Mouse (Mus musculus) ovary, adult 18-20 months (tissue): Measurements from ENCODE around the gene Cd300lf.

Experiments used
- DNase-seq: peaks from one replicate; pipeline ENCODE4 v3.0.0; 2022; ENCODE audit warnings: low spot score, mixed read lengths

Gene Cd300lf

DNA sequence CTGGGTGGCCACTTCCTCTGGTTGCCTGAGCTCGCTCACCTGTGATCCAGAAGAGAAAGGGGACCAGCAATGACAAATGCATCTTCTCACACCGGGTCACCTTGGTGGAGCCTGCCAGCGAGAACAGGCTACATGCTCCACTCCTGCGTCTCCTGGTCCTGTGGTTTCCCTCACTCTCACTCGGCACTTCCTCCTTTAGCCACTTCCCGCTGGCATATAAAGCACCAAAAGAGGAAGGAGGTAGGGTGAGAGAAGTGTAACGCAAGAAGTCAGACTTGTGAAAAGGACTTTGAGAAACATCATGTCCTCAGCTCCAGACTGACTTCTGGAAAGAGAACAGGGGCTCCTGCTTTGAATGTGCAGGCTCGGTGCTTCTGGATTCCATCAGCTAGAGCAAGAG, at the start of gene Cd300lf:
Cd300lf (minus strand) TSS at position 193 of the 400 bp plus-strand sequence.
- no peak for DNase-seq

DNA sequence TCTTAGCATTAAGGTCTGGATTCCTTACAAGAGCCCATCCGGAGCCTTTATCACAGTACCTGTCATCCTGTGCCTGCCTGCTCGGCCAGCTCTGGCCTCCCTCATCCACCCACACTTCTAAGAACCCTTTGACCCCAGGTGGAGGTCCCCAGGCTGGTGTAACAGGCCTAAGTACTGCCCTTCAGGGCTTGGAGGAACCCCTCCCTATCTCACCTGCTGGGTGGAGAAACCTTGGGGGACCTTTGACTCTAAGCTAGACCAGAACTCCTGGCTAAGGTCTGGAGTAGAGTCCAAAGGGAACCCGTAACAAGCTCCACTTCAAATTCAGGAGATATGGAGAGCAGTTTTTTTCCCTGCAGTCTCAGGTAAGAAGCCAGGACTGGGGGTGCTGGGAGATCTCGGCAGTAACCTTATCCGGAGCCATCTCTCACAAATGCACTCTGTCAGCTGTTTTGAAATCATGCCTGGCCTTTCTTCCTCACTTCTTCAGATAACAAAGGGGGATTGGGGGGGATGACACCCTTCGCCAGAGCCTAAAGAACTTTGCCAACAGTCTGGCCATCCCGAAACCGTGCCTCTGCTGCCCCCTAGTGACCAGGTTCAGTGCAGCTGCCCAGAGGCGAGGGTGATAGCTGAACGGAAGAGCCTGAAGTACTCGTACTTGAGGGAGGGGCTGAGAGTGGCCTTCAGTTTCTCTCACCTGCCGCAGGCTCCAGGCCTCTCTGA, 48.3 kb upstream of the Cd300lf start:
- DNase-seq = peak; percentile 26

DNA sequence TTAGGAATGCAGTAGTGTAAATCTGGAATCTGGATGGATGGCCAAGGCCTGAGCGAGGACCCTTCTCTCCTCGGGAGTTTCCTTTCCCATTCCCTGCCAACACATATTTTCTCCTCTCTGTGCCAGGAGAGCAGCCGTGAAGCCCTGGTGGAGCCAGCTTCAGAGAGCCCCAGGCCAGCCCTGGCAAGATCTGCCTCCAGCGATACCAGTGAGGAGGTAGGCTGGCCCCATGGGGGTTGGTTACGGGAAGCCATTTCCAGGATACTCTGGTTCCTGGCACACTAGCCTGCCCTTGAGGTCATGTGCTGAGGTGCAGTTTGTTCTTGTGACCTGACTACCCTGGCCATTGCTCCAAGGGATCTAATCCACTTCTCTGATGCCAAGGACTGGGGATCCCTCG, 46.1 kb upstream of the Cd300lf start:
- no peak for DNase-seq

DNA sequence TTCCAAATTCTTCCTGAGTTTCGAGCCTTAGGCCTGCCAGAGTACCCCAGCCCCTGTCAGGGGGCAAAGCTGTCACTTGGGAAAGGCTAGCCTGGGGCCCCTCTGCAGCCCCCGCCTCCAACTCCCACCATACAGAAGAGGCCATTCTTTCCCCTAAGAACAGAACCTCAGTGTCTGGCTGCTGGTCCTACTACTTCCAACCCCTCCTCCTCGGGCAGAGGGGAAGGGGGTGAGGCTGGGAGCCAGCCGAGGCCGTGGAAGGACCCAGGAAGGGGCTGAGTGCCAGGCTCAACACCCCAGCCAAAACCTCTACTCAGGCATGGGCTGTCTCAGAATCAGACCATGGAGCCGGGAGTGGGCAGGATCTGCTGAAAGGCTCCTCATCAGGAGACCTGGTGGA, 45.4 kb upstream of the Cd300lf start:
- no peak for DNase-seq

DNA sequence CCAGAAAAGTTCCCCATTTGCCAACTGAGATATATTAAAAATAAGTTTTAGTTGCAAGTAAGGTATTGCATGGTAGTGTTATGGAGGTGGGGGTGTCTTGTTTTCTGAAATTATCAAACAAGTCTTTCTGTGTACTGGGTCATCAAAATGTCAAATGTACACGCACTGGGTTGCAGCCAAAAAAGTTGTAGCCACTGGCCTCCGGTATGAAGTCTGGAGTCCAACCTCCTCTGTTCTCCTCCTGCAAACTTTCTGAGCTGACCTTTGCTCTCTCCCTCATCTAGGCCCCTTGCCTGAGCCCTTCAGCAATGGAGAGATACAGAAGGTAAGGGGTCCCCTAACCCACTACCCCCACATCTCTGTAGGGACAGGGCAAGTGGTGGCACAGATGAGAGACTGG, 45.0 kb upstream of the Cd300lf start:
- DNase-seq = no peak

DNA sequence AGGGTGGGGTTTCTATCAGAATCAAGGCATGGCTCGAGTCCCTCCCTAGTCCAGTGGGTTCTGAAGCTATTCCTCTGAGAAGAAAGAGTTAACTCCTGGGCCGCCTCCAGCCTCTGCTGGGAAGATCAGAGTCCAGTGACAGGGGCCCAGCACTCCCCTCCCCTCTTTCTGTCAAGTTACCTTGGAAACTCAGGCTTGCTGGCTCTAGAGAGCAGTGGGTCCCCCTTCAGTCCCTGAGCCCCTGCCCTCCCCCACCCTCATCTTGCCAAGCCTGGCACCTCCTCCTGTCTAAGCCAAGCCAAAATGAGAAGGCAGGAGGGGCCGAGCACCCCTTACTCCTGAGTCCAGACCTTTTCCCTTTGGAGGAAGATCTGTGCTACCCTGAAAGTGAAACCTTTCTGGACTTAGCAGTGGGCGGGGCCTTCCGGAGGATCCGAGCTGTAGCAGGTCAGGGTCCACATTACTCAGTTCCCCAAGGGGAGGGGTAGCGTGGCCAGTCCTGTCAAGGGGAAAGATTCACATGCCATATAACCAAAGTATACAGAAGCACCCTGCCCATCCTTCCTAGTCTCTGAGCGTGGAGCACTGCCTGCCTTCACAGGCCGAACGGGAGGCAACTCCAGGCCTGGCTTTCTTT, 43.9 kb upstream of the Cd300lf start:
- DNase-seq = no peak

DNA sequence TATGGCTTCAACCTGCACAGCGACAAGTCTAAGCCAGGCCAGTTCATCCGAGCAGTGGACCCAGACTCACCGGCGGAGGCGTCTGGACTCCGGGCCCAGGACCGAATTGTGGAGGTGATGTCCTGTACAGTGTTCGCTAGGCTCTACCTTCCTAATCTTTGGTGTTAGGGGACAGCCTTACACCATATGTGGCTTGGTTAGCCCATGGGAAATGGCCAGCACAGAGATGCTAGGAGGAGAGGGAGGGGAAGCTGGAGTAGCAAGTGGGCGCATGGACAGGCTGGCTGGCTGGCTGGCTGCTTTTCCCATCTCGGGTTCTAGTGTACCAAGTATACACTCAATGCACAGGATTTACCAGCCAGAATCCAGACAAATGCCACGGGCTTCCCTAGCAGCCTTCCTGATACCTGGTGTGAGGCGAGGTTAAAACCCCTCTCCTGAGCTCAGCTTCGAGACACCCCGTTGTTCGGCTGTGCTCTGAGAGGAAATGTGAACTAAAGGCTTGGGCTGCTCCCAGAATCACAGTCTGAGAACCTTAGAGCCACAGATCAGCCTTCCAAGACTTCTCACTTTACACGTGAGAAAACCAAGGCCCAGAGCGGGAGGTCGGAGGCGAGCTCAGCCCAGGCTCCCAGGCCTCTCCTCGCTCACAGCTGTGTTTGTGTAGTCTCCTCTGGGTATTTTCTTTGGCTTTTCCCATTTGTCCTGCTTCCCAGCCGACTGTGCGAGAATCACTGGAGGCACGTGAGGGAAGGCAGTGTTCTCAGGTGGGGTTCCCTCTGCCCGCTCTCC, 42.8 kb upstream of the Cd300lf start:
- DNase-seq = peak; percentile 1

DNA sequence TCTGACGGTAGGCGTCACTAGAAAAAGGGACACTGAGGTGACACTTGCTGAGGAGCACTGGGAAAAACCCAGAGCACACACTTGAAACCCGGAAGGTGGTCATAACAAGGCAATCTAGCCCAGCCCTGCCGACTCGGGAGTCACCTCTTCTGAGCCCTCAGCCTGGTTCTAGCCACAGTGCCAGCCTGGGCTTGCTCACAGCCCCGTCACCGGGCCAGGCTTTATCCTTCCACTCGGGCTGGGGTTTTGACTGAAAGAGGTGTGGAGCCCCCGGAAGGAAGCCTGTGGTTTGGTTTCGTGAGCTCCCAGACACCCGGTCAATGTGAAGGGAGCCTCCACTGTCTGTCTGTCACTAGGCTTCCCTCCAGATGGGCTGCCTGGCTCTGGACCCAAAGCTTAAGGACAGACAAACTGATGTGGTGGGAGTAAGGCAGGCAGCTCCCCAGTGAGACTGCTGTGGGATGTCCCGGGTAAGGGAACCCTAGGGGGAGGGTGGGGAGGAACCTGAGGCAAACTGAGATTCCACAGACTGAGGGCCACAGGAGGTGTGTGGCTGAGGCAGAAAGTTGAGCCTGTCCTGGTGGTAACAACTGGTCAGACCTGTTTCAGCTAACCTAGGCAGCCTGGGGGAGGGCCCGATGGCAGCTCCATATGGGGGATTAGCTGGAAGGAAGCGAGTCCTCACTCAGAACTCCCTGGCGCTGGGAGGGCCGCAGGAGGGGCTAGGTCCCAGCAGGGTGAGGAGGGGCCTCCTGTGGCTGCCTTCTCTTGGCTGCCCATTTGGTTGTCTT, 40.0 kb upstream of the Cd300lf start:
- no peak for DNase-seq

DNA sequence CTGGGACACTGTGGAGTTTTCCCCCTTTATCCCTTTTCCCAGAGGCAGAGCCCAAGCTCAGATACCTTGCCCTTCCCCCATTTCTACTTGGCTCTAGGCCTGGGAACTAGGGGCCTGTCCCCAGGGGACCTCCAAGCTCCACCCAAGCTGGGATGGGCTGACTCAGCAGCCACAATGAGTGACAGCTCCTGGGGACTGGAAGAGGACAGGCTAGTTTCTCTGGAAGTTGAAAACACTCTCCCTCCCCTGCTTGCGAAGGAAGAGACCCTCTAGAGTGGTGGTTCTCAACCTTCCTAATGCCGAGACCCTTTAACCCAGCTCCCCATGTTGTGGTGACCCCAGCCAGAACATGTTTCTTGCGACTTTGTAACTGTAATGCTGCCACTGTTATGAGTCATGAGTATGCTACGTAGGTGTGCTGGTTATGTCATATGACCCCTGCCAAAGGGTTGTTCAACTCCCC, 39.1 kb upstream of the Cd300lf start:
- no peak for DNase-seq

DNA sequence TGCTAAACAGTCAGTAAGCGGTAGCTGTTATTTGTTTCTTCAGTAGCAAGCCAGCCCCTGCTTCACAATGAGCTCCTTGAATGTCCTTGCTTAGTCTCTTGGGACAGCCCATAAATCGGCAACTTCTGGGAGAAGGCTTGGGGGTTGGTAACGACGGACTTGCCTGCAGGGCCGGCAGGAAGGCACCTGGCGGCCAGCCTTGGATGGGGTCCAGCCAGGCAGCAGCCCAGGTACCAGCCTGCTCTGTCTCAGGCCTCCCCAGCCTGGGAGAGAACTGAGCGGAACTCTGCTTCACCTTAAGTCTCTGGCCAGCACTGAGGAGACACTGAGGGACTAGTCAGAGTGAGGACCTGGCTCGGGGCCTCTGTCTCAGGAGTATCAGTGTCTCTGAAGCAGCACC, 37.3 kb upstream of the Cd300lf start:
- no peak for DNase-seq

DNA sequence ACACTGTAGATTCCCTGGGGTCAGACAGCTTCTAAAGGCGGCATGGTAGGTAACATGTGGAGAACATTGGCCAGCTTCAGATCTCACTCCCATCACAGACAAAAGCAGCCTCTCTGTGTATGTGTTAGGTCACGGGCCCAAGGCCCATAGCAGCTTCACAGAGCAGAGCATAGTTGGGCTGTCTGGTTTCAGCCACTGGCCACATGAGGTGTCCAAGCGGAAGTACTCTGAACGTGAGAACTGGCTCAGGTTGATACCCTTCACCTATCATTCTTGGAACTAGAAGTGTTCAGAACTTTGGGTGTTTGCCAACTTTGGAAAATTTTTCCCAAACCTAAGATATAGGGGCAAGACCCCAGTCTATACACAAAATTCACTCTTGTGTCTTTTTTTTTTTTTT, 35.6 kb upstream of the Cd300lf start:
- no peak for DNase-seq

DNA sequence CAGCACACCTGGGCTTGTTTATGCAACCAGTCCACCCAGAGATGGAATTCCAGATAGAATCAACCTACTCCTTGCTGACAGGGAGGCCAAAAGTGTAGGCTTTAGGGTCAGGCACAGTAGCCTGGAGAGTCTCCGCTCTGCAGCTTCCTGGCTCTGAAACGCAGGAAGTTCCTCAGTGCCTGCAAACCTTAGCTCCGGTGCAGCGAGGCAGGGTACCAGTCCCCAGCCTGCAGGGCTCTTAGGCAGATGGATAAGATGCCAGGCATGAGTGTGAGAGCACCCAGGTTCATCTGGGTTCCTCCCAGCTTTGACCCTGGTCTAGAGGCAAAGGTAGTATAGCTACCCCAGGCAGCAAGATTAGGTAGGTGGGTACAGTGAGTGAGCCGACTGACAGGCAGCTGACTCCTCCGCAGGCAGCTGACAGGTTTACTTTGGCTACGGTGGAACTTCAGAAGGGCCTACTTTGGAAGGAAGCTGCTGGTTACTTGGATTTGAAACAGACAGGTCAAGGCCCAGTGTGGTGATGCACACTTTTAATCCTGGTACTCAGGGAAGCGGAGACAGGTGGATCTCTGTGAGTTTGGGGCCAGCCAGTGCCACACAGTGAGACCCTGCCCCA, 33.9 kb upstream of the Cd300lf start:
- DNase-seq = no peak

DNA sequence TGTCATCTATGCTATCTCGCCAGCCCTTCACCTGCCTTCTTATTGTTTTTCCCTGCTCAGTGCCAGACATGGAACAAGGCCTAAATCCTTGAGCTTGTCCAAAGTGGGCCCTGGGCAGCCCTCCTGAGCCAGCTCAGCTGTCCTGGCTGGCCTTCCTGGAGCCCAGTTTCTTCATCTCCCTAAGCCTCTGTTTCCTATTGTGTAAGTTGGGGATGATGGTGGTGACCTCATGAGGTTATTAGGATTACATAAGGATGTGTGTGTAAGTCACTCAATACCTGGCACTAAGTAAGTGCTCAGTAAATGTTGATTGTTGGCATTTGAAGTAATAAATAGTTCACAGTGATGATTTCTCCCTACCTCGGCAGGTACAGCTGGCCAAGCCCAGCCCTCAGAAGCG, 33.0 kb upstream of the Cd300lf start:
- no peak for DNase-seq

DNA sequence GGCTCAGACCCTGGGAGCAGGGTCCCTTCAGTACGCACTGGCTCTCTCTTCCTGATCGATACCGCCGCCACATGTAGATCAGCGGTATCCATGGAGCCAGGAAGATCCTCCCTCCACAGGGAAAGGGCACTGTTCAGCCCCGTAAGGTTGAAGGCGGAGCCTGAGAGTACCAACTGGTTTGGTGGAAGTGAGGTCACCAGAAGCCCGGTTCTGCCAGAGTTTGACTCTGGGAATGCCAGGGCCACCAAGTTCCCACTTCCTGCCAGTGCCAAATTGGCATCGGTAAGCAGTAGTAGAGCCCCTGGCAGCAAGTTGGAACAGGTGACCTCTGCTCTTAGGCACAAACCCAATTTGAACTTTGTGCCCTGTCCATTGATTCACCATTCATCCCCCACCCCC, 31.2 kb upstream of the Cd300lf start:
- DNase-seq = no peak

DNA sequence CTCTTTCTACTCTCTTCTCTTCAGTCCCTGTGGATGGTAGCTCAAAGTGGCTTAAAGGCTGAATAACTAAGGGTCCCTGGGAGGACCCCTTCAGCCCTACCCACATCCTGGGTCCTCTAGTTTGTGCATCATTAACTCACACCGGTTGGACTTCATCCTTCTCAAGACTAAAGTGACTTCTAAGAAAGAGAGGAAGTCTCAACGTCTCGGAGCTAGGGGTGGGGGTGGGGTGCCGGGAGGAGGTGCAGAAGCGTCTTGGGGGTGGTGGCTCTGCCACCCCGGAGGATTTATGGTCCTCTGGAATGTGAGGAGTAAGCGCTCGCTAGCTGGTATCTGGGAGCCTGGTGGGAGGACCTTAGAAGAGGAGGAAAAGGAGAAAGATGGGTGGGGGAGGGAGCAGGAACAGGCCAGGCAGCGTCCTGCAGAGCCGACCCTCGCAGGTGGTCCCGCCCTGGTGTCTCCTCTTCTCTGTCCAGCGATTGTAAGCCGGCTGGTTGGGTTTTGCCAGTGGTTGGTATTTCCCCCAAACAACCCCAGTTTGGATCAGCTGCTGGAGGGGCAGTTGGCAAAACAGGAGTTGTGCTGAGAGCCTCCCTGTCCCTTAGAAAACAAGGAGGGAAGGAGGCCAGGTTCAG, 30.7 kb upstream of the Cd300lf start:
- no peak for DNase-seq

DNA sequence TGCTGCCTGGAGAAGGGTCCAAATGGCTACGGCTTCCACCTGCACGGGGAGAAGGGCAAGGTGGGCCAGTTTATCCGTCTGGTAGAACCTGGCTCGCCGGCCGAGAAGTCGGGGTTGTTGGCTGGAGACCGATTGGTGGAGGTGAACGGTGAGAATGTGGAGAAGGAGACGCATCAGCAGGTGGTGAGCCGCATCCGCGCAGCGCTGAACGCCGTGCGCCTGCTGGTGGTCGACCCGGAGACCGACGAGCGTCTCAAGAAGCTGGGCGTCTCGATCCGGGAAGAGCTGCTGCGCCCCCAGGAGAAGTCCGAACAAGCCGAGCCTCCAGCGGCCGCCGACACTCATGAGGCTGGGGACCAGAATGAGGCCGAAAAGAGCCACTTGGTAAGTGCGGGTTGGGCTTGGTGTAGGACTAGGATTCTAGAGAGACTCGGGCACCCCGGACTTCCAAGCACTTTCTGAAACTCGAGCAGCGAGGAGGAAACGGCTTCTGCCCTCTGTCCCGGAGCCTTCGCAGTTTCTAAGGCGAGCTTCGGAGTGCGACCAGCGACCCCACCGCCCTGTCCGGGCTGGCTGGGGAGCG, 29.9 kb upstream of the Cd300lf start:
- no peak for DNase-seq

DNA sequence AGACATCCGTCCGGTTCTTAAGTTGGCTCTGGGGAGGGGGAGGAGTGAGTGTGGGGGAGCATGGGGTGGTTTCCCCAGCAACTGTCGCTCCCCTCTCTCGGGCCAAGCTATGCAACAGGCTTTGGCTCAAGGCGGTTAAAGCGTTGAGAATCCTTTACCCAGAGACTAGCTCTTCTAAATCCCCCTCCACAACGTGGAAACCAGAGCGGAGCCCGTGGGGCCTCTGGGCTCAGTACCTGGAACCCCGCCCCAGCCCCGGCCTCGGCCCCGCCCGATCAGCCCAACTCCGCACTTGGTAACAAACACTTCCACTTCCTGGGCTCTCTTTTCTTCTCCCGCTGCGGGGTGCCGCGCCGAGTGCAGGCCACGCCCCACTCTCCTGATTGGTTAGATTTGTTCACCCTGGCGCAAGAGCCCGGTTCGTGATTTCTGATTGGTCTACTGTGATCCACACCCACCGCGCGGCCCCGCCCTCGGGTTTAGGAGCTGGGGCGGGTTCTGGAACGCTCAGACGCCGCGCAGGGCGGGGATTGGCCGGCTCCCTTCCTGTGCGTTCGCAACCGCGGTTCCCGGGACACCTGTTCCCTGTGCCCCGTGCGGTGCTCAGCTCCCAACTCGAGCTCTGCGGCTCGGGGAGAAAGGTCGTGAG, 29.2 kb upstream of the Cd300lf start, which contains the start of gene Slc9a3r1:
Slc9a3r1 (plus strand) TSS at position 510 of the 649 bp plus-strand sequence.
- DNase-seq = peak; percentile 96

DNA sequence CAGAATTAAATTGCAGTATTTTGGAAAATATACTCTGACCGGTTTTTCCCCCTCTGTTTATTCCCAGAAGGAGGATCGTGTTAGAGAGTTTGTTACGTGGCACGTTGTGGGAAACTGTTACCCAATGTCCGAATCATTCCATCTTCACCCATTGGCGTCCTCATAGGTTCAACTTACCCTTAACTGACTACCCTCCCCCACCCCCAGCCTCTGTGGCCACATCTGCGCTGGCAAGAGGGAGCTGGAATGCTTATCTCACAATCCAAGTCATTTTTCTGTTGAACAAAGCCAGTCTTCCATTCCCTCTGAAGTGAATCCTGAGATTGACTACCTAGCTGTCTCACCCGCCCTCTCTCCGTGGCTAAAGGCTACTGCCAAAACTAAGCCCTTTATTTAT, 28.4 kb upstream of the Cd300lf start:
- DNase-seq = no peak

DNA sequence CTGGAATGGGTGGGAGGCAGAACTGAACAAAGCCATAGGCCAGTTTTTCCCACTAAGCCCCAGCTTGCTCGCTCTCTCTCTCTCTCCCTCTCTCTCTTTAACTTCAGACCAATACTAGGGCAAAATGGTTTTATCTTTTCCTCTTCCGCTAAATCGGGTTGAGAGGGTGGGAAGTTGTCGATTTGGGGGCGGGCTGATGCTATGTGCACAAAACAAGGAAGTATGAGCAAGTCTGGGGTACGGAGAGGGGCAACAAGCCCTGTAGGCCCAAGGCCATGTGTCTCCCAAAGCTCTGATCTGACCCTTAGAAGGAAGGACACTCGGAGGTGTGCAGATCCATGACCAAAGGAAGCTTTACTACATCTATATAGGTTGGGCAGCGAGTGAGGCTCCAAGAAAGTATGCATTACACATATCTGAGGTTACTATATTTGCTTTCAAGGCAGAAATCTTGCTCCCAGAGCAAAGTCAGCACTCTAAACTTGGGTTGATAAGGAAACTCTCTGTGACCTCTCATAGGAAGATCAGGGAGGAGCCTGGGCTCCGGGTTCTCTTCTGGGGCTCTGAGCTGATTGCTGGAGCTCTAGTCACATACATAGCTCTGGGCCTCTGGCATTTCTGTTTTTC, 27.9 kb upstream of the Cd300lf start:
- no peak for DNase-seq
